Mouse (Mus musculus): ENCODE measurements around the gene Spata17. TPM values are rescaled to one million over a fixed set of nuclear protein-coding genes. Genes with fewer than 3 reads are reported as not detected.

The Spata17 gene
- total and polyA plus RNA-seq, 3 experiments, result 0.24 TPM; not detected in 2

- DNase-seq (ENCODE audit: extremely low read depth), result no peak
- H3K27me3 ChIP-seq (replicated peaks), result no peaks in the 10 kb centered on the region
- no peaks in the 10 kb centered on the region for H3K9me3 ChIP-seq (replicated peaks; ENCODE audit: low read length)
- H3K4me3 ChIP-seq (replicated peaks in 1 of 3; ENCODE audit: low read depth in 2 of 3, low read length in 2 of 3, poor library complexity in 1 of 3), result no peak overlapping the region
- no peak for TF ChIP-seq JUND (conservative IDR thresholded peaks at IDR 0.05; ENCODE audit: low read depth, low read length)
- no peak for TF ChIP-seq KAT2A (IDR thresholded peaks at IDR 0.05; ENCODE audit: insufficient replicate concordance, low read length)
- TF ChIP-seq RCOR1 (conservative IDR thresholded peaks at IDR 0.05; ENCODE audit: low read depth, low read length), result no peak
- no peak for TF ChIP-seq UBTF (IDR thresholded peaks at IDR 0.05; ENCODE audit: low read depth, low read length)
- TF ChIP-seq USF1 (IDR thresholded peaks at IDR 0.05; ENCODE audit: low read depth, low read length), result no peak
- TF ChIP-seq IRF4 (IDR thresholded peaks at IDR 0.05; ENCODE audit: low read depth, low read length), result no peak
- TF ChIP-seq CTCF (conservative IDR thresholded peaks at IDR 0.05 in 1 of 2, IDR thresholded peaks at IDR 0.05 in 1 of 2; ENCODE audit: low read depth in 2 of 2, low read length in 2 of 2), result no peak
- TF ChIP-seq EP300 (IDR thresholded peaks at IDR 0.05; ENCODE audit: low read length), result no peak
- TF ChIP-seq NRF1 (IDR thresholded peaks at IDR 0.05; ENCODE audit: low read depth, low read length), result no peak
- no peak for TF ChIP-seq JUN (IDR thresholded peaks at IDR 0.05; ENCODE audit: insufficient read depth, low read depth, low read length)
- no peak for TF ChIP-seq ZNF384 (IDR thresholded peaks at IDR 0.05; ENCODE audit: low read depth, low read length)
- no peak for TF ChIP-seq CHD2 (IDR thresholded peaks at IDR 0.05; ENCODE audit: low read length)
- TF ChIP-seq ZKSCAN1 (IDR thresholded peaks at IDR 0.05; ENCODE audit: borderline replicate concordance, low read depth, low read length), result no peak
- no peak for TF ChIP-seq GABPA (IDR thresholded peaks at IDR 0.05; ENCODE audit: insufficient replicate concordance, low read depth, low read length)
- TF ChIP-seq ZC3H11A (IDR thresholded peaks at IDR 0.05; ENCODE audit: low read depth, low read length), result no peak
- no peak for TF ChIP-seq RAD21 (IDR thresholded peaks at IDR 0.05; ENCODE audit: low read depth, low read length)
- TF ChIP-seq SIN3A (IDR thresholded peaks at IDR 0.05; ENCODE audit: low read length), result no peak
- TF ChIP-seq SMC3 (IDR thresholded peaks at IDR 0.05; ENCODE audit: low read depth, low read length), result no peak
- dilution Hi-C loops (cut with MboI; ENCODE audit: extremely low pct_ligation_motif_present, extremely low pct_unique_long_range_greater_than_20kb, low sequenced_read_pairs) (no loop called here), in situ Hi-C loops (cut with MboI; ENCODE audit: low pct_ligation_motif_present, low pct_unique_long_range_greater_than_20kb, low sequenced_read_pairs) (no loop called here)
- no peak overlapping the region for H3K27ac ChIP-seq (ENCODE audit: insufficient read depth, low read depth)
- H3K4me2 ChIP-seq (ENCODE audit: insufficient read depth, low read depth, poor library complexity, severe bottlenecking), result no peak overlapping the region
- no peaks in the 10 kb centered on the region for H3K4me1 ChIP-seq (ENCODE audit: control insufficient read depth in 1 of 2, insufficient read depth in 2 of 2)
- no peak overlapping the region for H3K9ac ChIP-seq (ENCODE audit: insufficient read depth, low read depth)
- H3K36me3 ChIP-seq (replicated peaks in 1 of 2; ENCODE audit: control insufficient read depth in 1 of 2, insufficient read depth in 1 of 2, low read length in 1 of 2), result no peaks in the 10 kb centered on the region
- no peaks in the 10 kb centered on the region for H3K79me2 ChIP-seq (replicated peaks; ENCODE audit: control insufficient read depth, extremely low read depth, insufficient read depth, poor library complexity, severe bottlenecking)
Observed at GRCm38 (mm10) chr1:187169646-187170045, 45.6 kb downstream of the Spata17 start.

GRCm38 (mm10) chr1:187163571-187163970, 51.7 kb downstream of the Spata17 start:
- no peak for DNase-seq (ENCODE audit: extremely low read depth)

More at GRCm38 (mm10) chr1:187163571-187163970, 51.7 kb downstream of the Spata17 start:
- H3K4me1 ChIP-seq (ENCODE audit: control insufficient read depth in 1 of 2, insufficient read depth in 2 of 2), result no peaks in the 10 kb centered on the region
- dilution Hi-C loops (cut with MboI; ENCODE audit: extremely low pct_ligation_motif_present, extremely low pct_unique_long_range_greater_than_20kb, low sequenced_read_pairs), result no loop called here
- in situ Hi-C loops (cut with MboI; ENCODE audit: low pct_ligation_motif_present, low pct_unique_long_range_greater_than_20kb, low sequenced_read_pairs), result no loop called here
- H3K4me2 ChIP-seq (ENCODE audit: insufficient read depth, low read depth, poor library complexity, severe bottlenecking), result no peak overlapping the region
- no peak overlapping the region for H3K27ac ChIP-seq (ENCODE audit: insufficient read depth, low read depth)
- H3K9me3 ChIP-seq (replicated peaks; ENCODE audit: low read length), result no peaks in the 10 kb centered on the region
- H3K36me3 ChIP-seq (replicated peaks in 1 of 2; ENCODE audit: control insufficient read depth in 1 of 2, insufficient read depth in 1 of 2, low read length in 1 of 2), result no peaks in the 10 kb centered on the region
- TF ChIP-seq MAZ (IDR thresholded peaks at IDR 0.05; ENCODE audit: low read depth, low read length) (no peak), UBTF (IDR thresholded peaks at IDR 0.05; ENCODE audit: low read depth, low read length) (no peak), MYC (IDR thresholded peaks at IDR 0.05; ENCODE audit: low read depth, low read length) (no peak), RCOR1 (conservative IDR thresholded peaks at IDR 0.05; ENCODE audit: low read depth, low read length) (no peak), MAX (IDR thresholded peaks at IDR 0.05; ENCODE audit: low read length) (no peak), BHLHE40 (IDR thresholded peaks at IDR 0.05; ENCODE audit: low read depth, low read length) (no peak), USF1 (IDR thresholded peaks at IDR 0.05; ENCODE audit: low read depth, low read length) (no peak), ZKSCAN1 (IDR thresholded peaks at IDR 0.05; ENCODE audit: borderline replicate concordance, low read depth, low read length) (no peak), NELFE (IDR thresholded peaks at IDR 0.05; ENCODE audit: low read depth, low read length) (no peak), MAFK (IDR thresholded peaks at IDR 0.05; ENCODE audit: insufficient replicate concordance, low read length) (no peak), EP300 (IDR thresholded peaks at IDR 0.05; ENCODE audit: low read length) (no peak), JUN (IDR thresholded peaks at IDR 0.05; ENCODE audit: insufficient read depth, low read depth, low read length) (no peak), NRF1 (IDR thresholded peaks at IDR 0.05; ENCODE audit: low read depth, low read length) (no peak), PAX5 (IDR thresholded peaks at IDR 0.05; ENCODE audit: low read length) (no peak), ZC3H11A (IDR thresholded peaks at IDR 0.05; ENCODE audit: low read depth, low read length) (no peak), POLR2AphosphoS2 (IDR thresholded peaks at IDR 0.05; ENCODE audit: low read depth, low read length) (no peak), RAD21 (IDR thresholded peaks at IDR 0.05; ENCODE audit: low read depth, low read length) (no peak), TCF12 (IDR thresholded peaks at IDR 0.05; ENCODE audit: low read depth, low read length) (no peak), ELF1 (IDR thresholded peaks at IDR 0.05; ENCODE audit: low read depth, low read length) (no peak)
- no peaks in the 10 kb centered on the region for H3K27me3 ChIP-seq (replicated peaks)
- no peak overlapping the region for H3K9ac ChIP-seq (ENCODE audit: insufficient read depth, low read depth)
- H3K79me2 ChIP-seq (replicated peaks; ENCODE audit: control insufficient read depth, extremely low read depth, insufficient read depth, poor library complexity, severe bottlenecking), result no peaks in the 10 kb centered on the region
- H3K4me3 ChIP-seq (replicated peaks in 1 of 3; ENCODE audit: low read depth in 2 of 3, low read length in 2 of 3, poor library complexity in 1 of 3), result no peak overlapping the region

Data from CH12.LX (cell line).